Mouse (Mus musculus) midbrain, postnatal 0 days (tissue): ENCODE measurements around the gene Tepsin. TPM values are rescaled to one million over a fixed set of nuclear protein-coding genes. Genes with fewer than 3 reads are reported as not detected.

Source experiments
- ATAC-seq: fragments of 200-750 bp; cut with Nextera tagmentation; 2 replicates; pipeline ENCODE4 v1.8.0; 2017; ENCODE audit warnings: moderate number of reproducible peaks, mild to moderate bottlenecking, moderate TSS enrichment, moderate library complexity; ENCODE audit not compliant: low FRiP score
- DNase-seq: peaks from one replicate; pipeline ENCODE4 v3.0.0-alpha.2; 2015; ENCODE audit warnings: low spot score
- H3K27ac ChIP-seq: fragments of 300-500 bp; sonication (generic); 2 replicates; pipeline ENCODE4 v1.5.1; 2014; ENCODE audit warnings: low read depth, mild to moderate bottlenecking, low read length, mixed read lengths
- H3K27me3 ChIP-seq: fragments of 300-500 bp; sonication (generic); 2 replicates; pipeline ENCODE4 v1.6.1; 2014; ENCODE audit warnings: low read length, control low read depth, mixed read lengths; ENCODE audit not compliant: insufficient read depth
- H3K36me3 ChIP-seq: fragments of 300-500 bp; sonication (generic); 2 replicates; pipeline ENCODE4 v1.6.1; 2014; ENCODE audit warnings: low read length, control low read depth, mixed read lengths; ENCODE audit not compliant: insufficient read depth
- H3K4me1 ChIP-seq: fragments of 300-500 bp; sonication (generic); 2 replicates; pipeline ENCODE4 v1.6.1; 2014; ENCODE audit warnings: mild to moderate bottlenecking, control low read depth, antibody characterized with exemption, low read length, mixed read lengths; ENCODE audit not compliant: insufficient read depth
- H3K4me2 ChIP-seq: fragments of 300-500 bp; sonication (generic); 2 replicates; pipeline ENCODE4 v1.6.1; 2014; ENCODE audit warnings: low read depth, mild to moderate bottlenecking, low read length, mixed read lengths; ENCODE audit not compliant: poor library complexity, severe bottlenecking
- H3K4me3 ChIP-seq: fragments of 300-500 bp; sonication (generic); 2 replicates; pipeline ENCODE4 v1.5.1; 2014; ENCODE audit warnings: low read depth, mild to moderate bottlenecking, low read length, moderate library complexity
- H3K9ac ChIP-seq: fragments of 300-500 bp; sonication (generic); replicated peaks from 2 replicates; pipeline ENCODE4 v1.6.1; 2014; ENCODE audit warnings: mild to moderate bottlenecking, low read length, moderate library complexity, mixed read lengths; ENCODE audit not compliant: poor library complexity, severe bottlenecking
- H3K9me3 ChIP-seq: fragments of 300-500 bp; sonication (generic); 2 replicates; pipeline ENCODE4 v1.6.1; 2016; ENCODE audit warnings: low read length, control low read depth
- CTCF ChIP-seq: IDR thresholded peaks from 2 replicates; pipeline ENCODE4 v1.5.1; 2016; ENCODE audit warnings: antibody characterized with exemption, mild to moderate bottlenecking
- WGBS: fragments of 180-500 bp; shearing (Covaris S2); extraction: QIAGEN DNeasy Blood & Tissue Kit; methylation state at CpG from one replicate; pipeline ENCODE4 v1.1.7; 2014; 5-methylcytosine and 5-hydroxymethylcytosine counted together
- polyA plus RNA-seq: library from polyadenylated mRNA; unstranded; fragments of >200 nt; fragmentation: Nextera tagmentation; extraction: Ambion mirVana; gene quantifications from 2 replicates; pipeline ENCODE4 v1.2.1, GENCODE M21; 2015
- total RNA-seq: library from RNA; depleted of rRNA; stranded (reverse); fragments of >200 nt; gene quantifications from 2 replicates; pipeline ENCODE4 v1.2.3, GENCODE M21; 2014

The Tepsin gene
- total and polyA plus RNA-seq, 2 experiments from 2014 or later, result 14.9 to 32.1 TPM

- no peak for TF ChIP-seq CTCF
- no peaks in the 10 kb centered on the region for H3K27me3 ChIP-seq
- 94% methylated on average over 2 of the region's 2 CpGs for WGBS
- H3K9ac ChIP-seq, result no peak overlapping the region
- no peak overlapping the region for H3K4me2 ChIP-seq
- H3K4me3 ChIP-seq, result no peak overlapping the region
- ATAC-seq (no peak), DNase-seq (no peak)
- H3K36me3 ChIP-seq, result peaks cover 41% of the 10 kb centered on the region
- no peaks in the 10 kb centered on the region for H3K9me3 ChIP-seq
- H3K4me1 ChIP-seq, result no peaks in the 10 kb centered on the region
- H3K27ac ChIP-seq, result no peak overlapping the region
These were observed 8.5 kb upstream of the Tepsin start for GRCm38 (mm10) chr11:120107026-120107425.

DNA sequence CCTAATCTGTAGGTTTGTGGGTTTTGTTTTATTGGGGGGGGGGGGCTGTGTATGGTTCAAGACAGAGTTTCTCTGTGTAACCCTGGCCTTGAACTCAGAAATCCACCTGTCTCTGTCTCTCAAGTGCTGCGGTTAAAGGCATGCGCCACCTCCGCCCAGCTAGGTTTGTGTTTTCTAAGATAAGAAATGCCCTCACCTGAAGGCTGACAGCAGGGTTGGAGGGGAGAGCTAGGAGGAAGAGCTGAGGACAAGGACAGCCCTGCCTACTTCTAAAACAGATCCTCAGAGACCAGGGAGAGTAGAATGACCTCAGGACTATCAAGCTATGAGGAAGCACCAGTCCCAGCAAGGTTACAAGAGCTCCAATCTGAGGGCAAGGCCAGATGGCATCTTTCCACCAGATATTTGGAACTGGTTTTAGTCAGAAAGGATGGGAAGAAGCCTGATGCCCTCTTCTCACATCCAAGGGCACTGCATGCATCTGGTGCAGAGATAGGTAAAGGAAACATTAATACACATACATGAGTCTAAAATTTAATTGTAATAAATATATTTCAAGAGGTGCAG, 5.0 kb upstream of the Tepsin start:
- Histone ChIP-seq H3K9me3 (no peaks in the 10 kb centered on the region), H3K4me1 (peaks cover 7% of the 10 kb centered on the region; the same call in 1 of the 2 replicates), H3K4me2 (no peak overlapping the region), H3K27me3 (no peaks in the 10 kb centered on the region), H3K9ac (no peak overlapping the region), H3K4me3 (no peak overlapping the region), H3K36me3 (peaks cover 33% of the 10 kb centered on the region), H3K27ac (no peak overlapping the region)
- WGBS, result 95% methylated on average over 3 of the region's 3 CpGs
- TF ChIP-seq CTCF, result no peak
- ATAC-seq (no peak), DNase-seq (no peak)

DNA sequence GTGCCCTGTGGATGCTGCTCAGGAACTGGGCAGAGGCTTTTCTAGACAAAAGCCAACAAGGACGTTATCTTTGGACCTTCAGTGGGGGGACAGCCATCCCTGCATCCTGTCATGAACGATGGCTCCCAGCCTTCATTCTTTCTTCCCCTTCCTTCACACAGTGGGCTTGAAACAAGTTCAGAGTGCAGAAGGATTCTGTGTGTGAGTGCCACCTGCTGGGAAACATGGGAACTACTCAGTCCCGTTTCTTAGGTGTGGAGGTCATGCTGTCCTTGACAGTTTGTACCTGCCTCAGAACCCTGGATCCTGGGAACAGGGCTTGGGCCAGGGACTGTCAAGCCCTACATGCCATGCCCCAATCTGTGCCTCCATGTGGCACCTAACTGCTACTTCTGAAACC, 2.5 kb upstream of the Tepsin start:
- no peaks in the 10 kb centered on the region for H3K27me3 ChIP-seq
- WGBS, result 1% methylated on average over 3 of the region's 3 CpGs
- H3K27ac ChIP-seq, result peak overlapping the region; percentile 67
- DNase-seq, result peak; percentile 84
- peaks cover 29% of the 10 kb centered on the region for H3K36me3 ChIP-seq
- H3K4me1 ChIP-seq, result peaks cover 13% of the 10 kb centered on the region; the same call in 1 of the 2 replicates
- no peak overlapping the region for H3K9ac ChIP-seq
- peak; percentile 93 for TF ChIP-seq CTCF
- no peak for ATAC-seq
- H3K4me3 ChIP-seq, result no peak overlapping the region
- H3K9me3 ChIP-seq, result no peaks in the 10 kb centered on the region
- H3K4me2 ChIP-seq, result no peak overlapping the region

DNA sequence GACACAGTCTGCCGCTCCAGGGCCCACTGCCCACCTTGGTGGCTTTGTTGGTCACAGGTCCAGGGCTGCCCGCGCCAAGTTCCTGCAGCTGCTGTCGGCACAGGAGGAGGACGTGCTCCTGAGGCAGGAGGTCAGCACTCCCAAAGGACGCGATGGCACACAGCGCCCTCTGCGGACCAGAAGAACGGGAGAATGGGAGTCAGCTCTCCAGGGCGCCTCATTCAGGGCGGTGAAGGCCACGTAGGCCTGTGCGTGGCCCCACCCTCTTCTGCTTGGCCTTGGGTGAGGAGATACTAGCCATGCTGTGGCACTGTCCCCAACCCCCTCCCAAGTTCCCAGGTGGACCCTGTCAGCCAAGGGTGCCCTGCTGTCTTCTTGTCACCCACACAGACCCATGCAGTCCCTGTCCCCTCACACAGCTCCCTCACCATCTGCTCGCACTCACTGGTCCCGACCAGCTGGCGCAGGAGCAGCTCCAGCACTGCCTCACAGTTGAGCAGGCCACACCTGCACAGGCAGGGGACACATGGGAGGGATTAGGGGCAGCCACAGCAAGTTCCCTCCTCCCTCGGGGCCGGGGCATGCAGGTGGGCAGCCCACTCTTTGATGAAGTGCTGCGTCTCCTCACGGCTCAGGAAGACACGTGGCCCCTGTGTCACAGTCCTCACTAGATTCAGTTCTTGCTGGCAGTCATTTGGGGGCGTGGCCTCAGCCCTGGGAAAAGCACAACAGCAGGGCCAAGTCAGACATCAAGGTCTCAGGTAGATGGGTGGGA, 5.5 kb downstream of the Tepsin start:
- ATAC-seq, result no peak
- peaks cover 49% of the 10 kb centered on the region for H3K36me3 ChIP-seq

GRCm38 (mm10) chr11:120090661-120091060, 7.9 kb downstream of the Tepsin start:
- ATAC-seq, result no peak

More for the DNA sequence above, 5.5 kb downstream of the Tepsin start:
- DNase-seq, result no peak
- H3K9me3 ChIP-seq, result no peaks in the 10 kb centered on the region
- 82% methylated on average over 23 of the region's 23 CpGs for WGBS
- H3K4me1 ChIP-seq, result peaks cover 6% of the 10 kb centered on the region; the same call in 1 of the 2 replicates
- H3K9ac ChIP-seq, result no peak overlapping the region
- no peak overlapping the region for H3K4me3 ChIP-seq
- 0 out of 2 replicates have a peak, but pooled peaks have one; percentile 10 for TF ChIP-seq CTCF
- no peak overlapping the region for H3K4me2 ChIP-seq
- no peaks in the 10 kb centered on the region for H3K27me3 ChIP-seq
- no peak overlapping the region for H3K27ac ChIP-seq

GRCm38 (mm10) chr11:120086702-120087152, 11.8 kb downstream of the Tepsin start, which contains the start of gene Cep131:
Gene Cep131 (minus strand): TSS chr11:120086827.
- DNase-seq (peak; percentile 99), ATAC-seq (peak; percentile 97)
- Histone ChIP-seq H3K4me1 (peaks cover 10% of the 10 kb centered on the region), H3K27me3 (no peaks in the 10 kb centered on the region), H3K4me3 (peak within 1 kb of the TSS; percentile 68), H3K4me2 (peak within 1 kb of the TSS; percentile 95), H3K36me3 (peaks cover 32% of the 10 kb centered on the region), H3K9me3 (no peaks in the 10 kb centered on the region), H3K9ac (peak within 1 kb of the TSS; percentile 98), H3K27ac (peak within 1 kb of the TSS; percentile 85)
- WGBS, result 1% methylated on average over 37 of the region's 42 CpGs
- TF ChIP-seq CTCF, result no peak

More at GRCm38 (mm10) chr11:120090661-120091060, 7.9 kb downstream of the Tepsin start:
- Histone ChIP-seq H3K4me1 (peaks cover 3% of the 10 kb centered on the region), H3K36me3 (peaks cover 41% of the 10 kb centered on the region), H3K4me3 (no peak overlapping the region), H3K9me3 (no peaks in the 10 kb centered on the region), H3K9ac (no peak overlapping the region), H3K27ac (no peak overlapping the region), H3K27me3 (no peaks in the 10 kb centered on the region), H3K4me2 (no peak overlapping the region)
- no peak for DNase-seq
- TF ChIP-seq CTCF, result no peak
- WGBS, result 95% methylated on average over 4 of the region's 4 CpGs
